Mouse (Mus musculus) olfactory bulb, adult 2 months (tissue): ENCODE measurements around the gene Apol7b.
"Not testable (repeated sequence)": the region's sequence is repeated elsewhere in the genome, so short reads cannot be mapped to it uniquely, and the experiment has no call there.

Experiments
- CTCF ChIP-seq: fragments of 200-500 bp; IDR thresholded peaks from 2 replicates; pipeline ENCODE4 v1.5.1; 2012; ENCODE audit warnings: low read depth, mild to moderate bottlenecking, low read length, moderate library complexity; ENCODE audit not compliant: insufficient read depth
- POLR2A ChIP-seq: fragments of 200-500 bp; IDR thresholded peaks from 2 replicates; pipeline ENCODE4 v1.6.1; 2012; ENCODE audit warnings: mild to moderate bottlenecking, low read depth, low read length, moderate library complexity; ENCODE audit not compliant: insufficient read depth

- not testable (repeated sequence) for TF ChIP-seq POLR2A, CTCF
Observed at GRCm38 (mm10) chr15:77412695-77413094, 34.6 kb downstream of the Apol7b start.
